8 mouse cellular contexts compared by ENCODE assay signal in the genomic region with DNA sequence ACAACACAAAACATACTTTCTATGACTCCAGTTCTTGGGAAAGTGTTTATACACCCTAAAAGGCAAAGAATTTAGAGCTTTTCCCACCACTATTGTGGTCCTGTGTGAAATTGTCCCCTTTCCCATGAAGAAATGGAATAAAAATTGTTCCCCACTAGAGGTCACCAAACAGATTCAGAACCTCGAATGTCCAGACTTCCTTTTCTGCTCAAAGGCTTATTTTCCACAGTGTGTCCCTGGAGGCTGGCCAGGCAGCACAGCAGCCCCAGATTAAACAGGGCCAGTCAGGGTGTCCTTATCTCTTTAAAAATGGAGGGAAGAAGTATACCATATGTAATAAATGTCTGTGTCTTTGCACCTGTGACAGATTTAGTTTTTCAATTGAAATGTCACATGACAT. TPM values are rescaled to one million over a fixed set of nuclear protein-coding genes. Genes with fewer than 3 reads are reported as not detected.
DNase-seq lines count a peak whose midpoint lies in the region.

No protein-coding gene starts in this region.

- peak; percentile 32 for DNase-seq in layer of hippocampus, adult 11-12 months (ENCODE audit: low spot score)
- DNase-seq in layer of hippocampus, adult 9-10 months (ENCODE audit: low spot score): no peak
- DNase-seq in MN1 (ENCODE audit: low spot score): peak; percentile 82
- peak; percentile 13 for DNase-seq in cerebellum, adult 8-10 months
- DNase-seq in heart, postnatal 14 days: peak; percentile 64 to 66
- DNase-seq in lung, postnatal 14 days: peak; percentile 52
- DNase-seq in spleen, adult 12 weeks (ENCODE audit: low spot score): no peak
- DNase-seq in frontal cortex, postnatal 25 days (ENCODE audit: low spot score in 2 of 2): no peak

- intact Hi-C loops in heart, postnatal 14 days (cut with DNase I): loop anchor here (2.0 to 5.0 kb wide), 5 partner anchors 81 to 203 kb away; no protein-coding TSS in a partner anchor

RNA-seq across cellular contexts. Expression of a gene that starts 7.7 kb away (rescaled TPM):
- not detected for total RNA-seq in heart, postnatal 14 days (2021)

RNA-seq across cellular contexts. Expression of a gene that starts 33.7 kb away (rescaled TPM):
- under 1 TPM; 0.24 to 0.79 TPM for total RNA-seq in heart, postnatal 14 days (2021)

RNA-seq across cellular contexts. Expression of a gene that starts 53.4 kb away (rescaled TPM):
- total RNA-seq in heart, postnatal 14 days (2021): 10 to 100 TPM; 17.1 to 22.3 TPM

Comparison
In these comparisons a context has a peak if more than half of its experiments do, and no peak if none do; other contexts are left out.
1. DNase-seq: peak in layer of hippocampus, adult 11-12 months (single experiment), MN1 (single experiment), cerebellum, adult 8-10 months (single experiment), heart, postnatal 14 days (2 of 2) and lung, postnatal 14 days (single experiment); none in layer of hippocampus, adult 9-10 months (single experiment), spleen, adult 12 weeks (single experiment) and frontal cortex, postnatal 25 days (0 of 2).